Mouse (Mus musculus) heart, adult 2 months (tissue): ENCODE data around the gene Ddias.

Experiments
- CTCF ChIP-seq: fragments of 200-600 bp; IDR thresholded peaks from 2 replicates; pipeline ENCODE4 v1.8.1; 2022; ENCODE audit warnings: antibody characterized with exemption, mild to moderate bottlenecking, moderate library complexity
- EP300 ChIP-seq: fragments of 200-500 bp; IDR thresholded peaks from 2 replicates; pipeline ENCODE4 v1.6.1; 2011; ENCODE audit warnings: low read depth, low read length, control low read depth; ENCODE audit not compliant: insufficient read depth

DNA sequence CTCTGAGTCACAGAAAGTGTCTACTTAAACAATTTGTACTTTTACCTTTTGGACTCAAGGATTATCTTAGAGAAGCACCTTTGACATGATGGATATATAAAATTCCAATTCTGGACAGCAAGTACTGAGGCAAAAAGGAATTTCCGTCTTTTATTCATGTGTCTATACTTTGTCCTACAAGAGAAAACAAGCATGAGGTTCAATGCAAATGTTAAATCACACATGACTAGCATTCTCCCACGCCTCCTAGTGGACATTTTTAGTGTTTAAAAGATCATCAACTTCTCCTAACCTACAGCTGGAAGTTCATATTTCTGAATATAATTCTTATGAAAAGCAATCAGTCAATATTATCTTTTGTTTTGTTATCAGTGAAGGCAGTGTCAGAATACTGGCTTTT lies 7.5 kb downstream of the Ddias start:
- TF ChIP-seq CTCF (peak; percentile 82), EP300 (no peak)
